Mouse (Mus musculus) fibroblast of lung, adult 2 months (primary cell): Measurements from ENCODE around the gene Ppfia1.

Experiments used
- DNase-seq: peaks from one replicate; pipeline ENCODE4 v3.0.0-alpha.2; 2011; ENCODE audit warnings: low read depth

The Ppfia1 gene

GRCm38 (mm10) chr7:144549904-144550566, 3.5 kb downstream of the Ppfia1 start:
- no peak for DNase-seq

- DNase-seq = no peak
Observed at GRCm38 (mm10) chr7:144545231-144545630, 8.3 kb downstream of the Ppfia1 start.

GRCm38 (mm10) chr7:144541351-144541750, 12.2 kb downstream of the Ppfia1 start:
- DNase-seq = no peak

GRCm38 (mm10) chr7:144539146-144539545, 14.4 kb downstream of the Ppfia1 start:
- DNase-seq = no peak

GRCm38 (mm10) chr7:144538030-144538644, 15.4 kb downstream of the Ppfia1 start:
- DNase-seq = no peak

GRCm38 (mm10) chr7:144536367-144536766, 17.2 kb downstream of the Ppfia1 start:
- no peak for DNase-seq

GRCm38 (mm10) chr7:144534773-144535172, 18.8 kb downstream of the Ppfia1 start:
- DNase-seq = no peak

GRCm38 (mm10) chr7:144531585-144532378, 21.7 kb downstream of the Ppfia1 start:
- no peak for DNase-seq

- no peak for DNase-seq
Observed at GRCm38 (mm10) chr7:144529851-144530250, 23.7 kb downstream of the Ppfia1 start.

GRCm38 (mm10) chr7:144527723-144528221, 25.8 kb downstream of the Ppfia1 start:
- DNase-seq = peak; percentile 72

GRCm38 (mm10) chr7:144526649-144527048, 26.9 kb downstream of the Ppfia1 start:
- no peak for DNase-seq

- no peak for DNase-seq
Observed at GRCm38 (mm10) chr7:144524427-144525191, 28.9 kb downstream of the Ppfia1 start.

- DNase-seq = no peak
Observed at GRCm38 (mm10) chr7:144523415-144523814, 30.1 kb downstream of the Ppfia1 start.

- DNase-seq = no peak
Observed at GRCm38 (mm10) chr7:144521927-144522326, 31.6 kb downstream of the Ppfia1 start.

- DNase-seq = no peak
Observed at GRCm38 (mm10) chr7:144519852-144520251, 33.7 kb downstream of the Ppfia1 start.

GRCm38 (mm10) chr7:144516711-144517110, 36.8 kb downstream of the Ppfia1 start:
- no peak for DNase-seq

GRCm38 (mm10) chr7:144509090-144509489, 44.4 kb downstream of the Ppfia1 start:
- no peak for DNase-seq

GRCm38 (mm10) chr7:144506807-144507206, 46.7 kb downstream of the Ppfia1 start:
- no peak for DNase-seq

GRCm38 (mm10) chr7:144503959-144504358, 49.6 kb downstream of the Ppfia1 start:
- DNase-seq = no peak

- no peak for DNase-seq
Observed at GRCm38 (mm10) chr7:144492931-144493330, 60.6 kb downstream of the Ppfia1 start.

- no peak for DNase-seq
Observed at GRCm38 (mm10) chr7:144490201-144490873, 63.2 kb downstream of the Ppfia1 start.
